Mouse (Mus musculus) left cerebral cortex, adult 2 months (tissue): Measurements from ENCODE around the gene Timm50. TPM values are rescaled to one million over a fixed set of nuclear protein-coding genes. Genes with fewer than 3 reads are reported as not detected.
A peak's percentile ranks its signal among the peaks of the same experiment; 100 is the strongest.

ENCODE experiments used
- DNase-seq, 2 experiments: peaks; one replicate each; pipeline ENCODE4 v3.0.0; 2021 to 2022; ENCODE audit warnings: low spot score in 2 of 2, mixed read lengths in 1 of 2; ENCODE audit errors: extremely low spot score in 1 of 2
- H3K27ac ChIP-seq: fragments of 200-600 bp; 2 replicates; pipeline ENCODE4 v1.8.1; 2022
- H3K4me3 ChIP-seq: fragments of 200-600 bp; 2 replicates; pipeline ENCODE4 v1.8.1; 2022
- CTCF ChIP-seq: fragments of 200-600 bp; IDR thresholded peaks from 2 replicates; pipeline ENCODE4 v1.8.1; 2022; ENCODE audit warnings: antibody characterized with exemption, mild to moderate bottlenecking, moderate library complexity
- intact Hi-C: fragments of 180-260 bp; cut with DNase I; formaldehyde crosslinking; loops from one replicate; pipeline ENCODE4 v1.15.1; 2025
- total RNA-seq, 2 experiments: library from RNA; stranded (reverse); gene quantifications; 2 replicates each; pipeline ENCODE4 v1.2.3; 2021

The Timm50 gene
- total RNA-seq, 2 experiments from 2014 or later, result 41.7 to 47.0 TPM

- DNase-seq, result no peak
- intact Hi-C loops, result no loop called here
- no peak; the same call in none of the 2 replicates for TF ChIP-seq CTCF
- Histone ChIP-seq H3K27ac (no peak overlapping the region), H3K4me3 (no peak overlapping the region)
Observed at GRCm38 (mm10) chr7:28348601-28349000, 36.7 kb upstream of the Timm50 start.

GRCm38 (mm10) chr7:28347746-28348145 lies 35.9 kb upstream of the Timm50 start:
- intact Hi-C loops, result no loop called here
- no peak for TF ChIP-seq CTCF

GRCm38 (mm10) chr7:28344637-28345036 lies 32.8 kb upstream of the Timm50 start:
- intact Hi-C loops, result no loop called here
- DNase-seq, result peak in 1 of 2 experiments; percentile 60
- peak; percentile 77 for TF ChIP-seq CTCF
- H3K27ac ChIP-seq, result no peak overlapping the region
- H3K4me3 ChIP-seq, result no peak overlapping the region

More at GRCm38 (mm10) chr7:28347746-28348145, 35.9 kb upstream of the Timm50 start:
- Histone ChIP-seq H3K4me3 (no peak overlapping the region), H3K27ac (no peak overlapping the region)
- no peak for DNase-seq

GRCm38 (mm10) chr7:28341381-28341780 lies 29.5 kb upstream of the Timm50 start:
- Histone ChIP-seq H3K4me3 (no peak overlapping the region), H3K27ac (no peak overlapping the region)
- TF ChIP-seq CTCF, result no peak
- intact Hi-C loops, result no loop called here
- DNase-seq, result no peak

GRCm38 (mm10) chr7:28339213-28339917 lies 27.5 kb upstream of the Timm50 start:
- Histone ChIP-seq H3K27ac (peak overlapping the region; percentile 91), H3K4me3 (peak overlapping the region; percentile 84)
- intact Hi-C loops, result loop anchor here (2.0 to 5.0 kb wide), 2 partner anchors 27 to 62 kb away; partner anchors contain the start of genes Eid2b and Timm50
- peak; percentile 42 for TF ChIP-seq CTCF
- peak in 1 of 2 experiments; percentile 29 for DNase-seq

GRCm38 (mm10) chr7:28338108-28338998 lies 26.5 kb upstream of the Timm50 start, which contains the start of gene Supt5:
Gene Supt5 (minus strand): TSS chr7:28338746.
- H3K4me3 ChIP-seq, result peak within 1 kb of the TSS; percentile 84
- peak; percentile 95 to 97 for DNase-seq
- intact Hi-C loops, result loop anchor here (1.0 to 5.0 kb wide), 3 partner anchors 12 to 61 kb away; partner anchors contain the start of genes Eid2b, Rps16 and Timm50
- peak within 1 kb of the TSS; percentile 91 for H3K27ac ChIP-seq
- TF ChIP-seq CTCF, result no peak

- no peak for TF ChIP-seq CTCF
- H3K27ac ChIP-seq, result no peak overlapping the region
- DNase-seq, result no peak
- intact Hi-C loops, result loop anchor here (5.0 kb wide), 1 partner anchor 58 kb away; the partner anchor contains the start of gene Eid2b
- H3K4me3 ChIP-seq, result no peak overlapping the region
Observed at GRCm38 (mm10) chr7:28335471-28335870, 23.6 kb upstream of the Timm50 start.

GRCm38 (mm10) chr7:28334534-28334933 lies 22.7 kb upstream of the Timm50 start:
- TF ChIP-seq CTCF, result no peak
- DNase-seq, result no peak
- intact Hi-C loops, result no loop called here
- Histone ChIP-seq H3K27ac (no peak overlapping the region), H3K4me3 (no peak overlapping the region)

GRCm38 (mm10) chr7:28328260-28328659 lies 16.4 kb upstream of the Timm50 start:
- no peak for DNase-seq
- no peak for TF ChIP-seq CTCF
- no peak overlapping the region for H3K27ac ChIP-seq
- H3K4me3 ChIP-seq, result no peak overlapping the region
- intact Hi-C loops, result no loop called here

- peak; percentile 36 for TF ChIP-seq CTCF
- Histone ChIP-seq H3K4me3 (no peak overlapping the region), H3K27ac (no peak overlapping the region)
- intact Hi-C loops, result no loop called here
- DNase-seq, result no peak
Observed at GRCm38 (mm10) chr7:28326457-28326856, 14.6 kb upstream of the Timm50 start.

- DNase-seq, result no peak
- intact Hi-C loops, result no loop called here
- Histone ChIP-seq H3K4me3 (no peak overlapping the region), H3K27ac (no peak overlapping the region)
- TF ChIP-seq CTCF, result no peak
Observed at GRCm38 (mm10) chr7:28325293-28325692, 13.4 kb upstream of the Timm50 start.
